Mouse (Mus musculus) heart, embryonic 14.5 days (tissue): Measurements from ENCODE around the gene Zfp212. TPM values are rescaled to one million over a fixed set of nuclear protein-coding genes. Genes with fewer than 3 reads are reported as not detected.
"Not testable (repeated sequence)": the region's sequence is repeated elsewhere in the genome, so short reads cannot be mapped to it uniquely, and the experiment has no call there.

Experiments used
- ATAC-seq: fragments of 200-750 bp; cut with Nextera tagmentation; 2 replicates; pipeline ENCODE4 v1.8.0; 2017; ENCODE audit warnings: low read depth, moderate TSS enrichment; ENCODE audit not compliant: insufficient number of reproducible peaks, insufficient read depth, low FRiP score
- H3K27ac ChIP-seq, 2 experiments: fragments of 200-500 bp in 1 of 2; fragments of 300-500 bp in 1 of 2; sonication (generic) in 1 of 2; replicated peaks in 1 of 2; 2 replicates each; pipeline ENCODE4 v1.5.1; 2012 to 2014; ENCODE audit warnings: low read depth in 2 of 2, low read length in 2 of 2, control low read depth in 1 of 2, mild to moderate bottlenecking in 1 of 2, mixed read lengths in 1 of 2; ENCODE audit not compliant: control insufficient read depth in 1 of 2, insufficient read depth in 1 of 2
- H3K27me3 ChIP-seq: fragments of 300-500 bp; sonication (generic); 2 replicates; pipeline ENCODE4 v1.6.1; 2014; ENCODE audit warnings: mild to moderate bottlenecking, low read length, control low read depth; ENCODE audit not compliant: control insufficient read depth, insufficient read depth
- H3K36me3 ChIP-seq: fragments of 300-500 bp; sonication (generic); 2 replicates; pipeline ENCODE4 v1.6.1; 2014; ENCODE audit warnings: mild to moderate bottlenecking, control low read depth, low read length, mixed read lengths; ENCODE audit not compliant: control insufficient read depth, insufficient read depth
- H3K4me1 ChIP-seq, 2 experiments: fragments of 200-500 bp in 1 of 2; fragments of 300-500 bp in 1 of 2; sonication (generic) in 1 of 2; 2 replicates each; pipeline ENCODE4 v1.6.1; 2012 to 2014; ENCODE audit warnings: low read length in 2 of 2, control low read depth in 1 of 2, mixed read lengths in 1 of 2; ENCODE audit not compliant: control insufficient read depth in 2 of 2, insufficient read depth in 2 of 2
- H3K4me2 ChIP-seq: fragments of 300-500 bp; sonication (generic); 2 replicates; pipeline ENCODE4 v1.6.1; 2014; ENCODE audit warnings: mild to moderate bottlenecking, low read length
- H3K4me3 ChIP-seq, 2 experiments: fragments of 200-500 bp in 1 of 2; fragments of 300-500 bp in 1 of 2; sonication (generic) in 1 of 2; 2 replicates each; pipeline ENCODE4 v1.5.1; 2012 to 2014; ENCODE audit warnings: low read length in 2 of 2, mild to moderate bottlenecking in 2 of 2, control low read depth in 1 of 2, low read depth in 1 of 2, moderate library complexity in 1 of 2; ENCODE audit not compliant: control insufficient read depth in 1 of 2, insufficient read depth in 1 of 2
- H3K9ac ChIP-seq: fragments of 300-500 bp; sonication (generic); 2 replicates; pipeline ENCODE4 v1.6.1; 2014; ENCODE audit warnings: mild to moderate bottlenecking, low read length
- H3K9me3 ChIP-seq: fragments of 300-500 bp; sonication (generic); 2 replicates; pipeline ENCODE4 v1.6.1; 2016; ENCODE audit warnings: low read length, control low read depth; ENCODE audit not compliant: control insufficient read depth
- WGBS: fragments of 180-500 bp; shearing (Covaris S2); extraction: QIAGEN DNeasy Blood & Tissue Kit; methylation state at CpG from one replicate; pipeline ENCODE4 v1.1.7; 2014; 5-methylcytosine and 5-hydroxymethylcytosine counted together
- polyA plus RNA-seq: library from polyadenylated mRNA; unstranded; fragments of >200 nt; fragmentation: Nextera tagmentation; extraction: Ambion mirVana; gene quantifications from 2 replicates; pipeline ENCODE4 v1.2.1, GENCODE M21; 2014

Gene Zfp212
- polyA plus RNA-seq, 1 experiment from 2014 or later, result 7.2 TPM

GRCm38 (mm10) chr6:47963051-47963450 is 42.8 kb downstream of the Zfp212 start:
- WGBS, result 71% methylated on average over 7 of the region's 7 CpGs
- Histone ChIP-seq H3K4me2 (no peak overlapping the region), H3K36me3 (peaks cover 15% of the 10 kb centered on the region; the same call in 1 of the 2 replicates), H3K4me1 (no peaks in the 10 kb centered on the region), H3K9ac (no peak overlapping the region), H3K4me3 (no peak overlapping the region), H3K9me3 (no peaks in the 10 kb centered on the region), H3K27me3 (peaks cover 21% of the 10 kb centered on the region), H3K27ac (no peak overlapping the region)
- no peak for ATAC-seq

GRCm38 (mm10) chr6:47968166-47968565 is 47.9 kb downstream of the Zfp212 start:
- WGBS, result 92% methylated on average over 1 of the region's 1 CpGs
- not testable (repeated sequence) for H3K4me2 ChIP-seq, H3K4me1 ChIP-seq, ATAC-seq, H3K27ac ChIP-seq, H3K9me3 ChIP-seq, H3K4me3 ChIP-seq, H3K9ac ChIP-seq
- Histone ChIP-seq H3K36me3 (peaks cover 12% of the 10 kb centered on the region; the same call in 1 of the 2 replicates), H3K27me3 (peaks cover 32% of the 10 kb centered on the region)

- Histone ChIP-seq H3K4me1 (no peaks in the 10 kb centered on the region), H3K36me3 (no peaks in the 10 kb centered on the region), H3K9me3 (no peaks in the 10 kb centered on the region), H3K27ac (no peak overlapping the region), H3K4me3 (no peak overlapping the region), H3K9ac (no peak overlapping the region), H3K4me2 (no peak overlapping the region), H3K27me3 (peaks cover 59% of the 10 kb centered on the region)
- no peak for ATAC-seq
- WGBS, result 67% methylated on average over 1 of the region's 1 CpGs
Observed at GRCm38 (mm10) chr6:47974599-47974998, 54.3 kb downstream of the Zfp212 start.

- Histone ChIP-seq H3K4me3 (no peak overlapping the region), H3K9ac (no peak overlapping the region), H3K9me3 (no peaks in the 10 kb centered on the region), H3K36me3 (no peaks in the 10 kb centered on the region), H3K27ac (no peak overlapping the region), H3K4me2 (no peak overlapping the region), H3K27me3 (peaks cover 71% of the 10 kb centered on the region), H3K4me1 (no peaks in the 10 kb centered on the region)
- 0 out of 2 replicates have a peak, but pooled peaks have one; percentile 47 for ATAC-seq
- 17% methylated on average over 6 of the region's 6 CpGs for WGBS
Observed at GRCm38 (mm10) chr6:47978897-47979368, 58.7 kb downstream of the Zfp212 start.

Other genes starting within 250 kb of the Zfp212 start
- 149 TPM in 2 replicates for gene Pdia4, start 107.0 kb upstream of the Zfp212 start, polyA plus RNA-seq
- gene Zfp786, start 89.6 kb upstream of the Zfp212 start, polyA plus RNA-seq, result 1.0 and 1.4 TPM in 2 replicates
- gene Zfp398, start 84.8 kb upstream of the Zfp212 start, polyA plus RNA-seq, result 3.9 and 4.7 TPM in 2 replicates
- gene Zfp282, start 43.3 kb upstream of the Zfp212 start, polyA plus RNA-seq, result 6.0 and 6.7 TPM in 2 replicates
- gene Zfp956, start 32.9 kb downstream of the Zfp212 start, polyA plus RNA-seq, result 2.1 and 3.0 TPM in 2 replicates
- gene Zfp777, start 128.4 kb downstream of the Zfp212 start, polyA plus RNA-seq, result 3.0 and 3.1 TPM in 2 replicates
- 11.2 and 11.9 TPM in 2 replicates for gene Zfp746, start 166.1 kb downstream of the Zfp212 start, polyA plus RNA-seq